ENCODE assay signal across 22 mouse cellular contexts in the genomic region with DNA sequence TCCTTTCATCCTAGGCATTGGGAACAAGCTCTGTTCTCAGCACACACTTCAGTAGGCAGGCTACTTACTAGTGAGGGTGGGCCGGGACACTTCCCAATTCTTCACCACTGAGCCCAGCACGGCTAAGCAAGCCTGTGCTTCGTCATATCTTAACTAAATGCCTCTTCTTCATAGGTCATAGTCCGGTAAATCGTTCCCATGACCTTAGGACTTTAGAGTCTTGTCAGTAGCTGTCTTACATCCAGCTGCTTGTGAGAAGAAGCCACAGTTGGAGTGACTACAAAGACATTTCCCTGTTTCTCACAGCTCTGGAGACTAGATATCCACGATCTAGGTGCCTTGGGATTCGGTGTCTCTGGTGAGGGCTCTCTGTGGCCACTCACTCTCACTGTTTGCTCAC. TPM values are rescaled to one million over a fixed set of nuclear protein-coding genes. Genes with fewer than 3 reads are reported as not detected.
DNase-seq lines count a peak whose midpoint lies in the region; ATAC-seq and TF ChIP-seq lines count a peak whose summit lies in the region.
"Had no signal": no experiment of that assay in that cellular context is flagged by ENCODE, and none has a peak within 500 bp of the region (broad histone marks: within the 10 kb centered on the region; RNA-seq: fewer than 3 reads in every experiment).

No protein-coding gene starts in this region.

- no peak for TF ChIP-seq CTCF in kidney, adult 2 months (conservative IDR thresholded peaks at IDR 0.05; ENCODE audit: insufficient read depth, insufficient read length, low read depth, low read length)

- H3K27ac ChIP-seq in kidney, adult 2 months (ENCODE audit: insufficient read depth, low read depth, low read length) = peak overlapping the region; percentile 72
- no peak overlapping the region for H3K27ac ChIP-seq in liver, embryonic 11.5 days (ENCODE audit: low read depth, low read length)
- H3K27ac ChIP-seq in liver, embryonic 16.5 days (ENCODE audit: low read length) = peak overlapping the region; percentile 12; the same call in 1 of the 2 replicates
- H3K27ac ChIP-seq: embryonic facial prominence, embryonic 13.5 days; forebrain, embryonic 13.5 days; heart, embryonic 15.5 days; hindbrain, embryonic 13.5 days had no signal

- no peak overlapping the region for H3K4me3 ChIP-seq in kidney, adult 2 months (ENCODE audit: insufficient read depth, low read depth, low read length)
- H3K4me3 ChIP-seq in liver, embryonic 11.5 days (ENCODE audit: low read depth, low read length) = no peak overlapping the region
- no peak overlapping the region for H3K4me3 ChIP-seq in liver, embryonic 16.5 days (ENCODE audit: low read depth, low read length)
- H3K4me3 ChIP-seq: embryonic facial prominence, embryonic 13.5 days; forebrain, embryonic 13.5 days; heart, embryonic 15.5 days; hindbrain, embryonic 13.5 days had no signal

- H3K9ac ChIP-seq in liver, embryonic 11.5 days (ENCODE audit: low read depth, low read length) = no peak overlapping the region
- no peak overlapping the region for H3K9ac ChIP-seq in liver, embryonic 16.5 days (ENCODE audit: low read depth, low read length)
- H3K9ac ChIP-seq: embryonic facial prominence, embryonic 13.5 days; forebrain, embryonic 13.5 days; forebrain, postnatal 0 days; heart, embryonic 15.5 days; hindbrain, embryonic 13.5 days had no signal

- H3K27me3 ChIP-seq in kidney, adult 2 months (replicated peaks; ENCODE audit: control insufficient read depth, insufficient read depth, low read length) = no peaks in the 10 kb centered on the region
- no peaks in the 10 kb centered on the region for H3K27me3 ChIP-seq in liver, embryonic 11.5 days (replicated peaks; ENCODE audit: control insufficient read depth, insufficient read depth, low read length)
- H3K27me3 ChIP-seq in liver, embryonic 16.5 days (ENCODE audit: control insufficient read depth, insufficient read depth, low read depth, low read length) = no peaks in the 10 kb centered on the region
- H3K27me3 ChIP-seq: embryonic facial prominence, embryonic 13.5 days; forebrain, embryonic 13.5 days; heart, embryonic 15.5 days; hindbrain, embryonic 13.5 days had no signal

- H3K36me3 ChIP-seq in kidney, adult 2 months (ENCODE audit: control insufficient read depth, insufficient read depth, low read length) = peaks cover 9% of the 10 kb centered on the region
- H3K36me3 ChIP-seq in liver, embryonic 11.5 days (ENCODE audit: control insufficient read depth, insufficient read depth, low read length) = peaks cover 17% of the 10 kb centered on the region
- peaks cover 36% of the 10 kb centered on the region for H3K36me3 ChIP-seq in liver, embryonic 16.5 days (ENCODE audit: control insufficient read depth, insufficient read depth)

- intact Hi-C loops in gastrocnemius, postnatal 36 days (cut with DNase I) = no loop called here

- H3K4me1 ChIP-seq in kidney, adult 2 months (ENCODE audit: control insufficient read depth, insufficient read depth, low read length) = peaks cover 8% of the 10 kb centered on the region; the same call in 1 of the 2 replicates
- H3K4me1 ChIP-seq in liver, embryonic 11.5 days (replicated peaks; ENCODE audit: control insufficient read depth, insufficient read depth, low read length) = no peaks in the 10 kb centered on the region
- no peaks in the 10 kb centered on the region; the same call in none of the 2 replicates for H3K4me1 ChIP-seq in liver, embryonic 16.5 days (ENCODE audit: control insufficient read depth, low read depth, low read length)
- H3K4me1 ChIP-seq: embryonic facial prominence, embryonic 13.5 days; forebrain, embryonic 13.5 days; heart, embryonic 15.5 days; hindbrain, embryonic 13.5 days had no signal

- H3K4me2 ChIP-seq in liver, embryonic 11.5 days = no peak overlapping the region
- H3K4me2 ChIP-seq in liver, embryonic 16.5 days (ENCODE audit: low read depth, low read length) = no peak overlapping the region
- H3K4me2 ChIP-seq: embryonic facial prominence, embryonic 13.5 days; forebrain, embryonic 13.5 days; heart, embryonic 11.5 days; heart, embryonic 15.5 days; hindbrain, embryonic 13.5 days had no signal

- WGBS in kidney, adult 2 months = 56% methylated on average over 7 of the region's 7 CpGs
- 89% methylated on average over 7 of the region's 7 CpGs for WGBS in liver, embryonic 11.5 days
- 81% methylated on average over 7 of the region's 7 CpGs for WGBS in liver, embryonic 16.5 days (ENCODE audit: insufficient replicate concordance)

- peak; percentile 60 for DNase-seq in kidney, adult 2 months
- no peak for DNase-seq in kidney, adult 11 months
- peak; percentile 27 for DNase-seq in liver, embryonic 11.5 days (ENCODE audit: low spot score)
- DNase-seq in liver = no peak
- DNase-seq in gastrocnemius, postnatal 36 days = no peak
- no peak for DNase-seq in embryo, embryonic 11 days
- DNase-seq: adrenal gland, postnatal 10 days; cerebellum, adult 11 months; cerebellum, adult 8-10 months; cerebellum, postnatal 14 days; forebrain, postnatal 0 days; heart, adult 18-20 months; heart, postnatal 14 days had no signal

- ATAC-seq in liver, embryonic 11.5 days (replicated peaks; ENCODE audit: low FRiP score) = no peak
- ATAC-seq in liver, embryonic 16.5 days (ENCODE audit: low read depth) = no peak
- ATAC-seq: forebrain, embryonic 13.5 days; forebrain, postnatal 0 days had no signal

- no peak for TF ChIP-seq POLR2A in kidney, adult 2 months (IDR thresholded peaks at IDR 0.05; ENCODE audit: low read depth, low read length)

- no peaks in the 10 kb centered on the region for H3K9me3 ChIP-seq in liver, embryonic 11.5 days (ENCODE audit: control insufficient read depth, low read length)
- H3K9me3 ChIP-seq in liver, embryonic 16.5 days (replicated peaks; ENCODE audit: control insufficient read depth, low read length) = no peaks in the 10 kb centered on the region
- H3K9me3 ChIP-seq: embryonic facial prominence, embryonic 13.5 days; forebrain, embryonic 13.5 days; heart, embryonic 15.5 days; hindbrain, embryonic 13.5 days had no signal

RNA-seq across cellular contexts. Expression of a gene that starts 14.3 kb away (rescaled TPM):
- 14.1 and 16.0 TPM in 2 replicates for polyA plus RNA-seq in kidney, adult 2 months (2012; rRNA removed)
- 10.5 and 11.6 TPM in 2 replicates for polyA plus RNA-seq in liver, embryonic 11.5 days (2014; fragmentation: Nextera tagmentation; extraction: Ambion mirVana)
- 1.5 and 2.4 TPM in 2 replicates for polyA plus RNA-seq in liver, embryonic 16.5 days (2015; fragmentation: Nextera tagmentation; extraction: Ambion mirVana)
- total RNA-seq in gastrocnemius, postnatal 36 days (2021) = 1 to 10 TPM; 7.1 to 7.7 TPM

RNA-seq across cellular contexts. Expression of a gene that starts 18.6 kb away (rescaled TPM):
- 0.24 and 0.66 TPM in 2 replicates for polyA plus RNA-seq in kidney, adult 2 months (2012; rRNA removed)
- 0.19 and 0.21 TPM in 2 replicates for polyA plus RNA-seq in liver, embryonic 11.5 days (2014; fragmentation: Nextera tagmentation; extraction: Ambion mirVana)
- polyA plus RNA-seq in liver, embryonic 16.5 days (2015; fragmentation: Nextera tagmentation; extraction: Ambion mirVana) = 0.21 and 0.59 TPM in 2 replicates
- 100 to 1,000 TPM; 283 to 325 TPM for total RNA-seq in gastrocnemius, postnatal 36 days (2021)
- total RNA-seq: common myeloid progenitor, adult 5-6 weeks; MEL had no signal
- polyA plus RNA-seq: C2C12 had no signal

Comparison
In these comparisons a context has a peak if more than half of its experiments do, and no peak if none do; other contexts are left out.
1. DNase-seq: peak in kidney, adult 2 months (single experiment) and liver, embryonic 11.5 days (single experiment); none in kidney, adult 11 months (single experiment), liver (single experiment), gastrocnemius, postnatal 36 days (0 of 2) and embryo, embryonic 11 days (single experiment).